Mouse (Mus musculus) c-Kit-positive CD71-positive TER-119-positive erythroid progenitor cells, embryonic 14.5 days (primary cell): Measurements from ENCODE around the gene Adal.

Experiments used
- DNase-seq: peaks from one replicate; pipeline ENCODE4 v3.0.0-alpha.2; 2013; ENCODE audit warnings: low spot score

Adal gene

DNA sequence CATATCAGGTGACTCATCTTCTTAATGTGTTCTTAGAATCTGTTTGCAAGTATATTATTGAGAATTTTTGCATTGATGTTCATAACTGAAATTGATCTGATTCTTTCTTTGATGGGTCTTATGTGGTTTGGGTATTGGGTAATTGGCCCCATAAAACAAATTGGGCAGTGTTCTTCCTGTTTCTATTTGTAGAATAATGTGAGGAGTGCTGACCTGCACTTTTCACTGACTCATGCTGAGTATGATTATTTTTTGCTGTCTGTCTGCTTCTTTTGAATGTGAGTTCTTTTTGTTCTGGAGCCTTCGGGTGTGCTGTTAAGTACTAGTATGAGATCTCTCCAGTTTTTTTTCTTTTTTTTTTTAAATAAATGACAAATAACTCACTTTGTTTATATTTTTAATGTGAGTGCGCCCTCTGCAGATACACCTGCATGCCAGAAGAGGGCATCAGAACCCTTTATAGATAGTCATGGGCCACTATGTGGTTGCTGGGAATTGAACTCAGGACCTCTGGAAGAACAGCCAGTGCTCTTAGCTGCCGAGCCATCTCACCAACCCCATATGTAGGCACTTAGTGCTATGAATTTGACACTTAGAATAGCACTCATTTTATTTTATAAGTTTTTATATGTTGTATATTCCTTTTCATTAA, 38.7 kb downstream of the Adal start:
- DNase-seq = no peak

DNA sequence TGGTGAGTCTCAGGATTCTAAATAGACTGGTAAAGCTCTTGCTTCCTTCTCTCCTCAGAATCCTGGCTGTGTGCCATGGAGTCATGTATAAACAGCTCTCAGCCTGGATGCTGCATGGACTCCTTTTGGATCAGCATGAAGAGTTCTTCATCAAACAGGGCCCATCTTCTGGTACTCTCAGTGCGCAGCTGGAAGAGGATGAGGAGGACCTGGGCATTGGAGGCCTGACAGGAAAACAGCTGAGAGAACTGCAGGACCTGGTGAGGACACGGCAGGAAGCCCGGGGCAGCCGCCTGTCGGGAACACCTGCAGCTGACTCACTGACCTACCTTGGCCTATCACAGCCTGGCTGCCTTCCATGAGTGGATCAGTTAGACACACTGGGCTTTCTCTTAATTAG, 43.2 kb downstream of the Adal start:
- DNase-seq = no peak

DNA sequence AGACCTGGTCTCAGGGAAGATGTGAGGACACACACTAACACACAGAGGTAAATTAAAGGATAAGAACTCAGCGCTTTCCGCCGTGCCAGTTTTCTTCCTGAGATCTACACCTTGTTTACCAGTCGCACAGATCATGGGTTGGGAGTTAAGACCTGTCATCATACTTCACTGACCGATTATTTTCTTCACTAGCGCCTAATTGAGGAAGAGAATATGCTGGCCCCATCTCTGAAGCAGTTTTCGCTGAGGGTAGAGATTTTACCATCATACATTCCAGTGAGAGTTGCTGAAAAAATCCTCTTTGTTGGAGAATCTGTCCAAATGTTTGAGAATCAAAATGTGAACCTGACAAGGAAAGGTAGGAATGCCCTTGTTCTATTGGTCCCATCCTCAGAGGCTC, 43.9 kb downstream of the Adal start:
- DNase-seq = no peak

DNA sequence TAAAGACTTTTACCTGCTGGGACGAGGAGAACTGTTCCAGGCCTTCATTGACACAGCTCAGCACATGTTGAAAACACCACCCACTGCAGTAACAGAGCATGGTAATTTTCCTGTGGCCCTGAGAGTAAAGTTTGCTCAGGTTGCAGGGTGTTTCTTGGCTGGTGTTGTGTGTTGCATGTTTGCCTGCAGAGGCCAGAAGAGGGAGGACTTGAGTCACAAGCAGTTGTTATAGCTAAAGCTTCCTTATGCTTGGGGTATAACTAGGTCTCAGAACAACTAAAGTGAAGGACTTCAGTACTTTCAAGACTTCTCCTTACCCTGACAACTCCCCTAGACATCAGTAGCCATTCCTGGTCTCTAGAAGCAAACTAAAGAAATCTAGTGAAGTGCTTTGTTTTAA, 48.3 kb downstream of the Adal start:
- DNase-seq = no peak

DNA sequence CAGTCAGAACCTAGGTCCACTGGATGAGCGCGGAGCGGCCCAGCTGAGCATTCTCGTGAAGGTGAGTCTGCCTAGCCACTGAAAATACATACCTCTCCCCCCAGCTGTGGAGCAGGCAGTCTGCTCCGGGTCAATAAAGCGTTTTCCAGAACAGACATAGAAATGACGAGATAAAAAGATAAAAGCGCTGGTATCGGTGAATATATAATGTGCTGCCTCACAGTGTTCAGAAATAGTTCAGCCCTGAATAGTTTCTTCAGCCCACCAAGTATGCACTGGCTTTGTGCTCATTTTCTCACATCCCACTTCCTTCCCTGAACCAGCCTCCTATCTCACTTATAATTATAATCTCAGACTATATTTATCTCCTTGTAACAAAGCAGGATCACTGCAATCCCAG, 55.2 kb downstream of the Adal start:
- no peak for DNase-seq

DNA sequence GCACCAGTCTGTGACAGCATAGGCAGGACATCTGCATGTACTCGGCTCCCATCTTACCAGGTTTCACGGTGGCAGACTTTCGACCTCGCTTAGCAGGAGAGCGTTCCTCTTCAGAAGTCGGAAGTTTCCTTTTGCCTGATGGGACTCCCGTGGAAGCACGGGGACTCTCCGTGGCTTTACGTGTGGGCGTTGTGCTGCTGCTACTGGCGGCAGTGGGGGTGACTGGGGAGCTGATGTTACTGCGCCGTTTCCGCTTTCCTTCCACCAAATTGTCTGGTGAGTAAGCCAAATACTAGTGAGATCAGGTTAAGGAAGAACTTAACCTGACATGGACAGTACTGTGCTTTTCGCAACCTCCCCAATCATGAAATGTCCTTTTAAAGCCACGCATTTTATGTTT, 64.0 kb downstream of the Adal start:
- no peak for DNase-seq
